Mouse (Mus musculus) CH12.LX (cell line): ENCODE data around the gene Scube3.

Source experiments
- GABPA ChIP-seq: IDR thresholded peaks from 2 replicates; pipeline ENCODE4 v1.6.1; 2012; ENCODE audit warnings: low read depth, low read length, improper control_type of control experiment, inconsistent platforms; ENCODE audit not compliant: insufficient replicate concordance
- MYC ChIP-seq: IDR thresholded peaks from 2 replicates; pipeline ENCODE4 v1.6.1; 2011; ENCODE audit warnings: low read depth, mild to moderate bottlenecking, improper control_type of control experiment, low read length
- POLR2A ChIP-seq: IDR thresholded peaks from 2 replicates; pipeline ENCODE4 v1.6.1; 2011; ENCODE audit warnings: low read depth, mild to moderate bottlenecking, improper control_type of control experiment, low read length
- SMC3 ChIP-seq: IDR thresholded peaks from 2 replicates; pipeline ENCODE4 v1.6.1; 2011; ENCODE audit warnings: low read depth, low read length, improper control_type of control experiment
- TCF12 ChIP-seq: IDR thresholded peaks from 2 replicates; pipeline ENCODE4 v1.6.1; 2014; ENCODE audit warnings: low read depth, mild to moderate bottlenecking, inconsistent platforms, low read length, improper control_type of control experiment
- USF1 ChIP-seq: IDR thresholded peaks from 2 replicates; pipeline ENCODE4 v1.6.1; 2014; ENCODE audit warnings: low read depth, mild to moderate bottlenecking, inconsistent platforms, low read length, improper control_type of control experiment

DNA sequence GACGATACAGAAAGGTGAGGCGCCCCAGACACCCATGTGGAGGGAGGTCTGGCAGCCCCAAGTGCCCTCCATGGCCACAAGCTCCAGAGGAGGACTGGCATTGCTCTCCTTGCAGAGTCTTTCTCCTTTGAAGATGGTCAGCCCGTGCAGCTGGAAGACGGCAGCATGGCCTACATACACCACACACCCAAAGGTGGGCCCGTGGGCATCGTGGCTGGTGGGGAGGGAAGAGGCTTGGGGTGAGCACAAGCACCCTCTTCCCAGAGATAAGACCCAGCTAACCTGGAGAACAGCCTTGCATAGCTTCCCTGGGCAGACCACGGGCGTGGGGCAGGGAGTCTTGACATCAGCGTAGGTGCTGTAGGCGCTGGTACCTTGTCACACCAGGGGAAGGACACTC lies 53.1 kb downstream of the Scube3 start:
- TF ChIP-seq POLR2A (no peak), MYC (no peak), SMC3 (no peak), GABPA (no peak), USF1 (no peak), TCF12 (no peak)
